Mouse (Mus musculus): Measurements from ENCODE around the gene Zbtb25.

GRCm38 (mm10) chr12:76304199-76304598 lies 65.2 kb downstream of the Zbtb25 start:
- no peak for TF ChIP-seq CTCF (IDR thresholded peaks at IDR 0.05; ENCODE audit: control insufficient read depth, insufficient read depth, insufficient read length)
- TF ChIP-seq MYOD1 (IDR thresholded peaks at IDR 0.05; ENCODE audit: control insufficient read depth, insufficient read length, low read depth) = no peak
- no peak for TF ChIP-seq MAX (IDR thresholded peaks at IDR 0.05)
- TF ChIP-seq FOSL1 (IDR thresholded peaks at IDR 0.05; ENCODE audit: insufficient read depth, low read length, poor library complexity, severe bottlenecking) = no peak
- TF ChIP-seq USF1 (IDR thresholded peaks at IDR 0.05; ENCODE audit: low read depth) = no peak
- no peak for TF ChIP-seq MYOG (IDR thresholded peaks at IDR 0.05; ENCODE audit: control insufficient read depth, extremely low read depth, insufficient read length)

All from C2C12 (cell line).